Mouse (Mus musculus): Measurements from ENCODE around the gene Cryba4. TPM values are rescaled to one million over a fixed set of nuclear protein-coding genes. Genes with fewer than 3 reads are reported as not detected.

Cryba4 gene
- polyA plus RNA-seq (2012; rRNA removed) = 1.1 and 2.2 TPM in 2 replicates

DNA sequence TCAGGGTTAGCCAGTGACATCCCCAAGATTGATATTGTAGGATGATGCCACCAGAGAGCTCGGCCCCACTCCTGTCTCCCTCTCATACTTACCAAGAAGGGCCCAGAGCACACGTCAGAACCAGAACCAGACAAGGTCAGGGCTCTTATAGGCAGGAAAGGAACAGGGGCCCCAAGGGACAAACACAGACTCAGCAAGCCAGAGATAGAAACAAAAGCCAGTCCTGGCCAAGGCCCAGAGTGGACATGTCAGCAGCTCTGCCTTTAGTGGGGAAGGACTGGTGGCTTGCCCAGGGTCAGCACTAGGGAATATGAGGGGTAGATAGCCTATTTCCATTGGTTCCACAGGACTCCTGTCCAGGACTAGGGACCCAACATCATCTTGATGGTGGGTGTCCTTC is at the start of gene Cryba4:
TSS of gene Cryba4 (minus strand) at position 119 of the 400 bp plus-strand sequence.
- 76% methylated on average over 2 of the region's 2 CpGs for WGBS
- no peak for DNase-seq (ENCODE audit: low read depth, low spot score)

DNA sequence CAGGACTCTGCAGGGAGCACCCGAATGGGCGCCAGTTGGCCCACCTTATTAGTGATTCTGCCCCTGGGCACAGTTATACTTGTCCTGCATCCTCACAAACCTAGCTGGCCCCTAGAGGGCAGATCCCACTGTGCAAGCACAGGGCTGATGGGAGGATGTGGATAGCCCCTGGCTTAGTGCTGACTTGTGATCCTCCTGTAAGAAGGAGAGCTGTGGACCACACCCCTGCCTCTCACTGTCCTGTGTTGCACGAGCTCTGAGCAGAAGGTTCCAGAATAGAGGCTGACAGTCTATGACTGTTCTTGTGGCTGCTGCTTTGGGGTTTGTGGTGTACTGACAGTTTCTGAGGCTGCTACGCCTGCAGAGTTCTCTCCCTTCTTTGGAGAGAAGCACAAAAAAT is 49.4 kb upstream of the Cryba4 start:
- DNase-seq (ENCODE audit: low read depth, low spot score) = no peak
- 79% methylated on average over 4 of the region's 4 CpGs for WGBS

DNA sequence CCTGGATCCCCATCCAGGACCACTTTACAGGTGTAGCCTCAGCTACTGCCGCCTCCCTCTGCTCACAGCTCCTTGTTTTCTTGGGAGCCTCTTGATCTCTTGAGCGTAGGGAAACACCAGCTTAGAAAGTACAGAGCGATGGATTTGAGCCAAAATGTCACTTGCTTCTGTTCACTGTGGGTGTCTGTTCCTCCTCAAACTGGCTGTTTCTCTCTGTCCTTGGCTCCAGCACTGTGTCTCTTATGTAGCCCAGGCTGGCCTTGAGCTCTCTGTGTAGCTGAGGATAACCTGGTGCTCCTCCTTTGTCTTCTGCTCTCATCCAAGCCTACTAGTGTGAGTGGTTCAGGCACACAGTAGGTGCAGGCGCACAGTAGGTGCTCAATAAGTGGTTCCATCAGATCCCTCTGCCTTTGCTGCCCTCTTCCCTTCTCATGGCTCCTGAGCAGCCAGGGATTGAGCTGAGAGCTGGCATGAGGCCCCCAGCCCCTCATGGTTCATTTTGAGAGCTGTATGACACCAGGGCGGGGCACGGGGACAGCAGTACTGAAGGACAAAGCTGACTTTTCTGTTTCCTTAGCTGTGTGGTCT is 48.5 kb upstream of the Cryba4 start:
- WGBS = 80% methylated on average over 6 of the region's 6 CpGs
- DNase-seq (ENCODE audit: low read depth, low spot score) = no peak

- WGBS = 89% methylated on average over 2 of the region's 2 CpGs
These were observed 47.8 kb upstream of the Cryba4 start for GRCm38 (mm10) chr5:112300112-112300511.

GRCm38 (mm10) chr5:112299399-112299798 is 47.1 kb upstream of the Cryba4 start:
- WGBS = 83% methylated on average over 4 of the region's 4 CpGs
- no peak for DNase-seq (ENCODE audit: low read depth, low spot score)

More at GRCm38 (mm10) chr5:112300112-112300511, 47.8 kb upstream of the Cryba4 start:
- DNase-seq (ENCODE audit: low read depth, low spot score) = no peak

- DNase-seq (ENCODE audit: low read depth, low spot score) = no peak
- 83% methylated on average over 12 of the region's 12 CpGs for WGBS
These were observed 46.1 kb upstream of the Cryba4 start for GRCm38 (mm10) chr5:112298226-112298988.

GRCm38 (mm10) chr5:112297257-112297656 is 44.9 kb upstream of the Cryba4 start:
- WGBS = 67% methylated on average over 2 of the region's 2 CpGs
- DNase-seq (ENCODE audit: low read depth, low spot score) = no peak

DNA sequence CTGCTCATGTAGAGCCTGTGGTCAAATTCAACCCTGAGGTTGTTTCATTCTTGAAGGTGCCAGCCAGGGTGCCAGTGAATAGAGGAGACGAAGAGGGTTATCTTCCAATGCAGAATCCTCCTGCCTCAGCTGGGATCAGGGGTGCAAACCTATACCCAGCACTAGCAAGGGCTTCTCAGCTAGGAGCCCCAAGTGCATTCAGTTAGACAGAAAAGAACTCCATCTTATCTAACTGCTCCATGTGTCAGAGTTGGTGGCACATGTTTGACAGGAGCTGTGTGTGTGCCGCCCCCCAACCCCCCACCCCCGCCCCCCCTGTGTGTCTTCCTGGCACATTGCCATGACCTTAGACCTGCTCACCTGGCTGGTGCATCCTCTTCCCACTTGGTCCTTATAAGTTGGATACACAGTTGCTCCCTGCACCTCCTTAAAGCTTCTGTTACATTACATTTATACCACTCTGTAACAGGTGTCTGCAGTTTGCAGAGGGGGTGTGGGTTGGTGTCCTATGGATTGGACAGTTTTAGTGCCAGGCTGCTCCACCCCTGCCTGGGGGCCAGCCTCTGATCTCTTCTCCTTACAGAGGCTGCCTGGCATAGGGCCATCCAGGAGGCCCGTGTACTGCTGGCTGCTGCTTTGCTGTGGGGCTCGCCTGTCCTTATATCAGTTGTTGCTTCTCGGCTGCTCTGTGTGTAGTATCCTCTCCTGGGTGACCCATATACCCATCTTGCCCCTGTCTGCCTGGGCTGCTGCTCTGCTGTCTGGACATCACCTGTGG is 44.3 kb upstream of the Cryba4 start:
- DNase-seq (ENCODE audit: low read depth, low spot score) = no peak
- 29% methylated on average over 6 of the region's 6 CpGs for WGBS

DNA sequence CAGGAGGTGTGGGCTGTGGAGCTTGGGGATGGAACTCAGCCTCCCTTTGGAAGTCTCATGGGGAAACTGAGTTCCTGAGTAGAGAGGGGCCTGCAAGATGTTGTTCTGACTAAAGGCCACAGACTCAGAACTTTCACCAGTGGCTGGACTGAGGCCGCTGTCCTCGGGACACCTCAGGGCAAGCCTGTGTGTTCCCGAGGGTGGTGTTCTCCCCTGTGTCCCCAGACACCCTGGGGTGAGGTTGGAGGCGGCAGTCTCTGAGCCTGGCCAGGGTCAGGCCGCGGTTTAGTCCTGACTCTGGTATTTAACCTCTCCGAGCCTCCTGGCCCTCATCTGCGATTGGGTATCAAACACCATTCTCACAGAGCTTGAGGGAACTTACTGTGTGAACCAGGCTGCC is 43.2 kb upstream of the Cryba4 start:
- no peak for DNase-seq (ENCODE audit: low read depth, low spot score)
- 80% methylated on average over 8 of the region's 8 CpGs for WGBS

DNA sequence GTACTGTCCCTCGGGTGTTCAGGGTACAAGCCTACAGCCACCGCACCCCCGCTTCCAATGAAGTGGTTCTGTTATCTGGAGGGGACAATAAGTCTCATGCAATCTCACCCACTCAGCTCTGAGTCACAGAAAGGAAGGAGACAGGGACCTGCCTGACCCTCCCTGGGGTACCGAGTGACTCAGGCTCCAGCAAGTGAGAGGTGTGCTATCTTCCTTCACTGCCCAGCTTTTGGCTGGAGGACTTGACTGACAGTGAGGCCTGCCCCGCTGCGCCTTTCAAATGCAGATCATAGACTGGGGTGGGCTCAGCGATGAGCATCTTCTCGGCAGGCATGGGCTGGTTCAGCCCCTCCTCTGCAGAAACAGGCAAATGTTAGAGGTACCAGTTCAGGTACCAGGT is 42.8 kb upstream of the Cryba4 start:
- WGBS = 77% methylated on average over 8 of the region's 8 CpGs
- DNase-seq (ENCODE audit: low read depth, low spot score) = no peak

- no peak for DNase-seq (ENCODE audit: low read depth, low spot score)
- 85% methylated on average over 4 of the region's 4 CpGs for WGBS
These were observed 42.4 kb upstream of the Cryba4 start for GRCm38 (mm10) chr5:112294696-112295095.

- 48% methylated on average over 2 of the region's 2 CpGs for WGBS
- no peak for DNase-seq (ENCODE audit: low read depth, low spot score)
These were observed 41.5 kb upstream of the Cryba4 start for GRCm38 (mm10) chr5:112293800-112294199.

- WGBS = 86% methylated on average over 17 of the region's 17 CpGs
- no peak for DNase-seq (ENCODE audit: low read depth, low spot score)
These were observed 40.1 kb upstream of the Cryba4 start for GRCm38 (mm10) chr5:112292343-112292980.

DNA sequence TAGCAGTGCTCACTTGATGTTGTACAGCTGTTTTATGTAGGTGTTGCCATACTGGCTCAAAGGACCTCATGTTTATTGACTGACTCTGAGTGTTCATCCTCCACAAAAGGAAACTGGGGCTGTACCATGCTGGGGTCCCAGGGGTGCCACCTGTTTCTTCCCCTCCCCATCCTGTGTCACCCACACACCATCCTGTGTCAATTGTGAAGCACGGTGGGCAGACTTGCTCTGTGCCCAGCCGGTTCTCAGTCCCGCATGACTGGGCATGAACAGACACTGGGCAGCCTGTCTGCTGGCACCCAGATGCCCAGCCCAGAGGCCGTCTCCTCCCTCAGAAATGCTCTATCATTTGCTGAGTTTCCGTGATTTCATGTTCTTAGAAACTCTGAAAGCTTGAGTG is 39.5 kb upstream of the Cryba4 start:
- no peak for DNase-seq (ENCODE audit: low read depth, low spot score)

GRCm38 (mm10) chr5:112290536-112290880 is 38.2 kb upstream of the Cryba4 start:
- WGBS = 76% methylated on average over 8 of the region's 8 CpGs
- DNase-seq (ENCODE audit: low read depth, low spot score) = no peak

More for the DNA sequence above, 39.5 kb upstream of the Cryba4 start:
- 87% methylated on average over 5 of the region's 5 CpGs for WGBS

DNA sequence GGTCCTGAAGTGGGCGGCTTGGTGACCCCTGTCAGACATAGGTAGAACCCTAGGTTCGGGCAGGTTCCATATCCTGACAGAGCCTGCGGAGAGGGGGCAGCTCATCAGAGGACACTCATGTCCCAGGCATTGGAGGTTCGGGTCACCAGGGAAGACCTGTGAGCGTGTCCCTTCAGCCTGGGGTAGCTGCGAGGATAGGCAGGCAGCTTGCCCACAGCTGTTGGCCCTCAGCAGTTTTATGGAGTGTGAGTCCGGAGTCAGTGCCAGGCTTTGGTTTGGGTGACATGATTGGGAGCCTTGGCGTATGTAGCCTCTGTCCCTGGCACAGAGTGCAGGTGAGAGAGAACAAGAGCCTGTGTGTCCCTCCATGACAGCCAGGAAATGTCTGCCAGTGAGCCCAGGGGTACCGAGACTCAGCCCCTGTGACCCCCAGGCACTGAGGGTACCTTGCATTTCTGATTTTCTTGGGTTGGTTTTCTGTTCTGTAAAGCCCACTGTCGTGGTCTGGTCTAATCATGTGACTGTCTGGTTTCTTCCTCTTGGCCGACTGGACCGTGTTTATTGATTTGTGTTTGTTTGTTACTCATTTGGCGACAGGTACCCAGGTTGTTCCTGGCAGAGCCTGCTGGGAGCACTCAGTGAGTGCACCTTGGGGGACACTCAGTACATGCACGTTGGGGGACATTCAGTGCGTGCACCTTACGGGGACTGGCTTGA is 37.7 kb upstream of the Cryba4 start:
- WGBS = 70% methylated on average over 16 of the region's 16 CpGs
- DNase-seq (ENCODE audit: low read depth, low spot score) = no peak

DNA sequence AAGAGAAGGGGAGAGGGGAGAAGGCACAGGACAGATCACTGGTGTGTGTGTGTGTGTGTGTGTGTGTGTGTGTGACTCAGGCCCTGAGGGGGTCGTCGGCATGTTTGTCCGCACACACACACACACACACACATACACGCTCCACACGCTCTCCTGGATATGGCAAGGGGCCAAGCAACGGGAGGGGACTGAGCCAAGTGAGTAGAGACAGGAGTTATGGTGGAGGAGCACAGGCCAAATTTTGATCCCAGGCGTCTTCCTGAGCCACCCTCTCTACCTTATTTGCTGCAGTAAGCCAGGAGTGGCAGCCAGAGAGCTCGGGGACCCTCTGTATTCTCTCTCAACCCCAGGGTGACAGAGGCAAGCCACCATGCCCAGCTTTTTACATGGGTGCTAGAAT is 36.9 kb upstream of the Cryba4 start:
- DNase-seq (ENCODE audit: low read depth, low spot score) = no peak
- WGBS = 49% methylated on average over 8 of the region's 8 CpGs

DNA sequence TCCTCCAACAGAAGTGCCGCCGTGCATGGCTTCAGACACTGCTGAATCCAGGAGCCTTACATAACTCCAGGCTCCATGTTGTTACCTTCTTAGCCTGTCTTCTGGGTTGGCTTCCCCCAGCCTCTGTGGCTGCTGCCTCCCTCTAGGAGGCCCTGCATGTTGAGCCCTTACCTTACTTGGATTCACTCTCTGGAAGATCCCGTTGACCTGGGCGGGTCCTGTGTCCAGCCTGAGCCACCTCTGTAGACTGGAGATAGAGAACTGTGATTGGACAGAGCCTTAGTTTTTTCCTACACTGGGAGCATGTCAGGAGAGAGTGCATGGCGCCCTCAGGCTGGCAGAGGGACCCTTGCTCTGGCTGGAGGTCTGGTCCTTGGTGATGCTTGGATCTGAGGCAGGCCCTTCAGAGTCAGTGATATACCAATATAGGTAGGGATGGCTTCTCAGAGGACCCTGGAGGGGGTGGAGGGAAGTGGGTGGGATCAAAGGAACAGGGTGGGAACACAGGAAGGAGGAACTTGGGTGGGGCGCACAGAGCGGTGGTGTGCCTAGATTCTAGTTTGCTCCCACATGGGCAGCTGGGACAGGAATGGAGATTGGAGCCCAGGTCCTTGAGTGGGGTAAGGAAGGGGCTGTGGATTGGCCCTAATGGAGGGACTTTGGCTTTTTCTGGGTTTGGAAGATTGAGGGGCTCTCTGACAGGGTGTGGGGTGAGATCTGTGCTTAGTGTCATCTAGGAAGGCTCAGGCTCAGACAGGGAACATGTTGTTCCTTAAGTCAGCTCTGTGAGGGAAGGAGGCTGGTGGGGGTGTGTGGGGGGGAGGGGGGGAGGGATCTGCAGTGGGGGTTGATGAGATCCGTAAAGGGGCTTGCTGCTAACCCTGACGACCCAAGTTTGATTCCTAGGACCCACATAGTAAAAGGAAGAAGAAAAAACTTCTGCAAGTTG is 36.1 kb upstream of the Cryba4 start:
- WGBS = 78% methylated on average over 9 of the region's 9 CpGs
- DNase-seq (ENCODE audit: low read depth, low spot score) = no peak

GRCm38 (mm10) chr5:112287652-112288051 is 35.3 kb upstream of the Cryba4 start:
- WGBS = 85% methylated on average over 2 of the region's 2 CpGs
- no peak for DNase-seq (ENCODE audit: low read depth, low spot score)

Measured in large intestine, adult 2 months (tissue).